Mouse (Mus musculus) bone marrow macrophage, adult 2 months (primary cell): ENCODE measurements around the gene Tsc22d1.

Experiments used
- CTCF ChIP-seq: IDR thresholded peaks from 2 replicates; pipeline ENCODE4 v1.5.1; 2012; ENCODE audit warnings: low read depth, mild to moderate bottlenecking, low read length, moderate library complexity
- POLR2A ChIP-seq: IDR thresholded peaks from 2 replicates; pipeline ENCODE4 v1.6.1; 2012; ENCODE audit warnings: mild to moderate bottlenecking, low read depth, low read length, borderline replicate concordance

GRCm38 (mm10) chr14:76374601-76375000 is 40.2 kb upstream of the Tsc22d1 start:
- TF ChIP-seq POLR2A (no peak), CTCF (no peak)
